Comparison of ENCODE assay signal across 22 mouse cellular contexts in the genomic region with DNA sequence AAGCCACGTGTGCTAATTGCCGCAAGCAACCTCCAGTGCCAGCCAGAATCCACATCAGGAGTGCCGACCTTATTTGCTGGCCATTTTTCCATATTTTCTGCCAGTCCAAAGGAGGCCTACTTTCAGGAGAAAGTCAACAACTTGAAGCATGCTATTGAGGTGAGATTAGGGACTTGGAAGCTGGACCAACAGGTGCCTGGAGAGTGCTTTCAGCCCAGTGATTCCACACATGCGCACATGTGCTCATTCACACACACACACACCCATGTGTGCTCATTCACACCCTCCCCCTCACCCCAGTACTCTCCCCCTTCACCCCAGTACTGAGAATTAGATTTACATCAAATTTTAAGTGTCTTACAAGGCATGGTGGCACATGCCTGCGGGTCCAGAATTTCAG. TPM values are rescaled to one million over a fixed set of nuclear protein-coding genes. Genes with fewer than 3 reads are reported as not detected.
"Had no signal": no experiment of that assay in that cellular context is flagged by ENCODE, and none has a peak within 500 bp of the region (broad histone marks: within the 10 kb centered on the region; RNA-seq: fewer than 3 reads in every experiment).

No protein-coding gene starts in this region.

- H3K9me3 ChIP-seq: limb, embryonic 10.5 days; liver, embryonic 15.5 days; lung, embryonic 15.5 days; midbrain, embryonic 10.5 days; neural tube, embryonic 12.5 days had no signal

- H3K27ac ChIP-seq: limb, embryonic 10.5 days; liver, embryonic 15.5 days; lung, embryonic 15.5 days; midbrain, embryonic 10.5 days; neural tube, embryonic 12.5 days had no signal

- DNase-seq: kidney, adult 8-10 months; kidney, postnatal 25 days; layer of hippocampus, postnatal 36 days; midbrain, embryonic 14.5 days; retina, postnatal 1 day; right cerebral cortex, postnatal 4 days; thymus, adult 18-20 months; thymus, postnatal 14 days had no signal

- H3K4me3 ChIP-seq: limb, embryonic 10.5 days; liver, embryonic 15.5 days; lung, embryonic 15.5 days; midbrain, embryonic 10.5 days; neural tube, embryonic 12.5 days had no signal

- H3K27me3 ChIP-seq: liver, embryonic 15.5 days; lung, embryonic 15.5 days; neural tube, embryonic 12.5 days had no signal

- H3K4me1 ChIP-seq: limb, embryonic 10.5 days; liver, embryonic 15.5 days; midbrain, embryonic 10.5 days; neural tube, embryonic 12.5 days had no signal

RNA-seq across cellular contexts. Expression of gene Zar1l, which starts 49.0 kb away (rescaled TPM):
- total RNA-seq: layer of hippocampus, postnatal 36 days; megakaryocyte, adult 5-6 weeks; neutrophil, adult 5-6 weeks had no signal
- polyA plus RNA-seq: inflammation-experienced regulatory T-cells, adult 6 months; intestine, postnatal 0 days; kidney, embryonic 16.5 days; limb, embryonic 10.5 days; limb, embryonic 14.5 days; liver, embryonic 11.5 days; liver, embryonic 15.5 days; lung, embryonic 15.5 days; midbrain, embryonic 10.5 days; midbrain, embryonic 14.5 days; neural tube, embryonic 12.5 days; spleen, adult 2 months; stomach, embryonic 16.5 days had no signal
